Mouse (Mus musculus): ENCODE data around the gene 2610318N02Rik. TPM values are rescaled to one million over a fixed set of nuclear protein-coding genes. Genes with fewer than 3 reads are reported as not detected.

The 2610318N02Rik gene
- polyA plus RNA-seq, 1 experiment from 2014 or later = 35.5 TPM

DNA sequence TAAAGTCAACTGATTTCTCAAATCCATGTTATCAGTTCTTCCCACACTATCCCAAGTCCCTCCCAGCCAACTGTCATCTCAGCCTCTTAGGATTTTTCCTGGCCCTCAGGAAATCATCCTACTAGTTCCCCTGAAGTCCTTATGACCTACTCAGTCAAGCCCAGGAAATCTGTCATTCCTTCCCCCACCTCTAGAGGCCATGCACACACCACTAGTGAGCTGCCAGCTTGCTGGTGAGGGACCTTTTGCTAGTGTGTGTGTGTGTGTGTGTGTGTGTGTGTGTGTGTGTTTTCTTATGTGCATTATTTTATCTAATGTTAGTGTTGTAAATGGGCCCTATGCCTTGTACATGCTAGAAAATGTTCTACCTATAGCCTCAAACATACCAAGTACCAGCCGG lies 2.3 kb upstream of the 2610318N02Rik start:
- ATAC-seq (ENCODE audit: insufficient number of reproducible peaks, insufficient read depth, low FRiP score, low read depth) = no peak
- Histone ChIP-seq H3K9me3 (ENCODE audit: control insufficient read depth, low read depth, low read length) (no peaks in the 10 kb centered on the region), H3K4me1 (ENCODE audit: control insufficient read depth, insufficient read depth, low read length) (peaks cover 16% of the 10 kb centered on the region; the same call in 1 of the 2 replicates), H3K4me3 (ENCODE audit: low read depth, low read length) (no peak overlapping the region), H3K9ac (replicated peaks; ENCODE audit: low read depth, low read length) (no peak overlapping the region), H3K36me3 (ENCODE audit: control insufficient read depth, insufficient read depth, low read length) (peaks cover 2% of the 10 kb centered on the region; the same call in 1 of the 2 replicates), H3K4me2 (replicated peaks; ENCODE audit: low read depth, low read length) (no peak overlapping the region), H3K27ac (ENCODE audit: low read length) (no peak overlapping the region), H3K27me3 (ENCODE audit: control insufficient read depth, insufficient read depth, low read length) (no peaks in the 10 kb centered on the region)
- 93% methylated on average over 1 of the region's 1 CpGs for WGBS

DNA sequence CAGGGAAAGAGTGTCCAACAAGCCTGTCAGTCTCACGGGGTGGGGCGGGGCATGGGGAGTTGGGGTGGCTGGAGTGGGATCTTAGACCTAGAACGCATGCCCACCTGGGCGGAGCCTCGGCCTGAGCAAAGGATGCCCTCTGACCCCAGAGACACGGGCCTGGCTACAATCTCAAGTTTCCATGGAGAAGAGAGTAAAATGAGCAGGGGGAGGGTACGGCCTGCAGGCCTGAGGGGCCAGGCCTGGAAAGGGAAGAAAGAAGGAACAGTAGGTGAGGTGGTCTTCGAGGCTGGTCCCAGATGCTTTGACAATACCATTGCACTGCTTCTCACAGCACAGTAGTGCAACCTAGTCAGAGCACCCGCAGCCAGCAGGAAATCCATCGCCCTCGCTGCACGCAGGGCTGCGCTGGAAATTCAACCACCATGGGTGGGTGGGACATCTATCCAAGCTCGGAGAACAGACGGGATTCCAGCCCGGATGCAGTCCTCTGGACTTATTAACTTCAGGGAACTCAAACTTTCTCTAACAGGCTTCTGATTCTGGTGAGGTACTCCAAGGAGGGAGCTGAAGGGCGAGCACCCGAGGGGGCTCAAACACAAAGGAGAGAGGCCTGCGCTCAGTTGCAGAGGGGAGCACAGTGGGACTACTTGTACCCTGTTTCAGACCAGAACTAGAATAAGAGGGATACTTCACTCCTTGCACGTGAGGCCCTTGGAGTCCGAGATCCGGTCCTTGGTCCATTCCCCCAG lies 672 bp downstream of the 2610318N02Rik start:
- H3K4me3 ChIP-seq (ENCODE audit: low read depth, low read length) = peak overlapping the region; percentile 57
- 3% methylated on average over 22 of the region's 22 CpGs for WGBS
- H3K4me1 ChIP-seq (ENCODE audit: control insufficient read depth, insufficient read depth, low read length) = peaks cover 13% of the 10 kb centered on the region; the same call in 1 of the 2 replicates
- peak overlapping the region; percentile 63 for H3K4me2 ChIP-seq (replicated peaks; ENCODE audit: low read depth, low read length)
- H3K9ac ChIP-seq (replicated peaks; ENCODE audit: low read depth, low read length) = peak overlapping the region; percentile 57
- H3K36me3 ChIP-seq (ENCODE audit: control insufficient read depth, insufficient read depth, low read length) = peaks cover 3% of the 10 kb centered on the region
- no peaks in the 10 kb centered on the region for H3K9me3 ChIP-seq (ENCODE audit: control insufficient read depth, low read depth, low read length)
- H3K27me3 ChIP-seq (ENCODE audit: control insufficient read depth, insufficient read depth, low read length) = no peaks in the 10 kb centered on the region
- H3K27ac ChIP-seq (ENCODE audit: low read length) = peak overlapping the region; percentile 34; the same call in 1 of the 2 replicates
- ATAC-seq (ENCODE audit: insufficient number of reproducible peaks, insufficient read depth, low FRiP score, low read depth) = peak; percentile 29; the same call in 1 of the 2 replicates

DNA sequence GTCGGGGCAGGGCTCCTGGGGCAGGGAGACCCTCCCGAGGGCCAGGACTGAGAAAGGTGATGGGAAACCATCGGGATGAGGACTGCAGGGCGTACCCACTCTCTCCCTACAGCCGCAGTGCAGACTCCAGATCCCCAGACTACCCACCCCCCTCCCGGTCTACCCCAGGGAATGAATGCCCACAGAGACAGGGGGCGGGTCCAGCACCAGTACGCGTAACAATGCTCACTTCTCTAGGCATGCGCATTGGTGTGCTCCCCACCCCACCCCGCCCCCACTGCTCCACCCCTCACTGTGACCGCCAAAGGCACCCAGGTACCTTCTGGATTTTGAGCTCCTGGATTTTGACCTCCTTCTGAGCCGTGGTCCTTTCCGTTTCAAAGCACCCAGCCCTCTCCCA lies 3.4 kb downstream of the 2610318N02Rik start:
- H3K9me3 ChIP-seq (ENCODE audit: control insufficient read depth, low read depth, low read length) = no peaks in the 10 kb centered on the region
- H3K27me3 ChIP-seq (ENCODE audit: control insufficient read depth, insufficient read depth, low read length) = no peaks in the 10 kb centered on the region
- 70% methylated on average over 14 of the region's 14 CpGs for WGBS
- H3K4me1 ChIP-seq (ENCODE audit: control insufficient read depth, insufficient read depth, low read length) = peaks cover 13% of the 10 kb centered on the region; the same call in 1 of the 2 replicates
- H3K36me3 ChIP-seq (ENCODE audit: control insufficient read depth, insufficient read depth, low read length) = peaks cover 3% of the 10 kb centered on the region
- no peak for ATAC-seq (ENCODE audit: insufficient number of reproducible peaks, insufficient read depth, low FRiP score, low read depth)
- no peak overlapping the region for H3K9ac ChIP-seq (replicated peaks; ENCODE audit: low read depth, low read length)
- H3K4me3 ChIP-seq (ENCODE audit: low read depth, low read length) = no peak overlapping the region
- no peak overlapping the region for H3K4me2 ChIP-seq (replicated peaks; ENCODE audit: low read depth, low read length)
- no peak overlapping the region for H3K27ac ChIP-seq (ENCODE audit: low read length)

DNA sequence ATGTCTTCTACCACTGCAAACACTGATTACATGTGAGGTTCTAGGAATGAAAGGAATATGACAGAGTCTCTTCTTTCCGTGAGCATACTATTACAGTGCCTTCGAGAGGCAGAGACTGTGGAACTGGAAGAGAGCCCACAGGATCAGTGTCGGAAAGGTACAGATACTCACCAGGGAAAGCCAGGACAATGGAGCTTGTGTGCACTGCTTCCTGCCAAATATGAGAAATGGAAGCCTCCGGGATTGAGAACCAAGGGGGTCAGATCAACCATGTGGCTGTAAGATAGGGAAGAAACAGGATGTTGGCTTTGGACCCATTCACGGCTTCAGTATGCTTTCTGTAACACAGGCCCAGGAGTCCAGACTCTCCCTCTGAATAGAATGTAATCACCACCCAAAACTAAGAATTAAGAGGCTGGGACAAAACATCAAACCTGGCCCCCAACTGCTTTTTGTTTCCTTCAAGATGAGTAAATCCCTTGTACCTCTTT lies 7.6 kb downstream of the 2610318N02Rik start:
- Histone ChIP-seq H3K4me1 (ENCODE audit: control insufficient read depth, insufficient read depth, low read length) (no peaks in the 10 kb centered on the region), H3K27ac (ENCODE audit: low read length) (no peak overlapping the region), H3K36me3 (ENCODE audit: control insufficient read depth, insufficient read depth, low read length) (peaks cover 13% of the 10 kb centered on the region), H3K9me3 (ENCODE audit: control insufficient read depth, low read depth, low read length) (no peaks in the 10 kb centered on the region), H3K4me3 (ENCODE audit: low read depth, low read length) (no peak overlapping the region), H3K4me2 (replicated peaks; ENCODE audit: low read depth, low read length) (no peak overlapping the region), H3K27me3 (ENCODE audit: control insufficient read depth, insufficient read depth, low read length) (no peaks in the 10 kb centered on the region), H3K9ac (replicated peaks; ENCODE audit: low read depth, low read length) (no peak overlapping the region)
- 86% methylated on average over 5 of the region's 5 CpGs for WGBS
- ATAC-seq (ENCODE audit: insufficient number of reproducible peaks, insufficient read depth, low FRiP score, low read depth) = no peak

DNA sequence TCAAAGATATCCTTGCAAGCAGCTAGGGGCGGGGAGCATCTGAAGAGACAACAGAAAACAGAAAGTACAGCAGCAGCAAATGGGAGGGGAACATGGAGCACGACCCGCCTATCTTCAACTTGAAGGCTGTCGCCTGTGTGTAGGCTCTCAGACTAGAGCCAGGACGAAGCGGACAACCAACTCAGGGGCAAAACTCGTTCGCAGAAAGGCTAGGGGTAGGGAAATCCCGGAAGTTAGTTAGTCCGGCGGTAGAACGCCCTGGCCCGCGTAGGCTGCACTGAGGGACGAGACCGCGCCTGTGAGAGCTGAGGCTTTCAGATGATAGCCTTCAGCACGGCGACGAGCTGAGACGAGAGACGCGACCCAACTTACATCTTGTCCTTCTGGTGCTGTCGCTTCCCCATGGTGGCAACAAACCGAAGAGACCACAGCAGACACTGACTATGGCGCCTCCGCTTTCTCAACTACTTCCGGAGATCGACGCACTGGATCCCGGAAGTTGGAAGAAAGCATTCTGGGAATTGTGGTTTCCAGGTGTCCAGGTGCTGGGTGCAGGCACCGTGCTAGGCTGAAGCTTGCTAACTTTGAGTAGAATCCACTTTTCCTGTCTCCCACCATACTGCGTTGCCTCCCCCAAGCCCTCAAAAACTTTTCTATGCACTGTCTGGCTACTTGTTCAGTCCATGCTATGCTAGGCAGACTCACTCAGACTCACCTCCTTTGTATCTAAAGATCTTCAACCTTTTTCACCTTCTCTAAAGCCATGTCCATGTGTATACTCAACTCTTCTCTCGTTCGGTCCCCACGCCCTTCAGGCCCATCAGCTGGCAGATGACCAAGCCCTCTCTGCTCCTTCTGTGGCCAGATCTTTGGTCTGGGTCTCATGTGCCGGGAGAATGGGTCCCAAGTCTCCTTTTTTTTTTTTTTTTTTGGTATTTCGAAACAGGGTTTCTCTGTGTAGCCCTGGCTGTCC lies 13.9 kb downstream of the 2610318N02Rik start, which contains the start of gene Ppil2:
TSS of gene Ppil2 (minus strand) at position 487 of the 973 bp plus-strand sequence.
- peak; percentile 71; the same call in 1 of the 2 replicates for ATAC-seq (ENCODE audit: insufficient number of reproducible peaks, insufficient read depth, low FRiP score, low read depth)
- 8% methylated on average over 38 of the region's 38 CpGs for WGBS
- Histone ChIP-seq H3K9ac (replicated peaks; ENCODE audit: low read depth, low read length) (peak within 1 kb of the TSS; percentile 68), H3K9me3 (ENCODE audit: control insufficient read depth, low read depth, low read length) (no peaks in the 10 kb centered on the region), H3K36me3 (ENCODE audit: control insufficient read depth, insufficient read depth, low read length) (peaks cover 26% of the 10 kb centered on the region), H3K27me3 (ENCODE audit: control insufficient read depth, insufficient read depth, low read length) (no peaks in the 10 kb centered on the region), H3K4me1 (ENCODE audit: control insufficient read depth, insufficient read depth, low read length) (peaks cover 6% of the 10 kb centered on the region; the same call in 1 of the 2 replicates), H3K27ac (ENCODE audit: low read length) (peak within 1 kb of the TSS; percentile 33; the same call in 1 of the 2 replicates), H3K4me2 (replicated peaks; ENCODE audit: low read depth, low read length) (peak within 1 kb of the TSS; percentile 60), H3K4me3 (ENCODE audit: low read depth, low read length) (peak within 1 kb of the TSS; percentile 92)

DNA sequence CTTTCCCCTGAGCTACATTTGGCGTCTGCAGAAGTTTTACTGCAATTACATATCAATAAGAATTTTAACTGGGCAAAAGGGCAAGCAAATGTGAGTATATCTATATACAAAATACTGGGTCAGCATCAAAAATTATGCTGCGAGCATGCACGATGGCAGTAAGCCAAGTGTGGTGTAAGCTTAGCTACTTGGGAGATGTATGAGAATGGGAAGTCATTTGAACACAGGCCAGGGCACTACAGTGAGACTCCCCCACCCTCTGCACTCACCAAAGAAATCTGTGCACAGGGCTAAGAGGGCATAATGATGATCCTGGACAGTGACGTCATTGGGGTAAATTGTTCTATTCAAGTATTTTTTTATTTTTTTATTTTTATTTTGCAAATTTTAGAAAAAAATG lies 20.4 kb downstream of the 2610318N02Rik start:
- Histone ChIP-seq H3K4me2 (replicated peaks; ENCODE audit: low read depth, low read length) (no peak overlapping the region), H3K4me3 (ENCODE audit: low read depth, low read length) (no peak overlapping the region), H3K27me3 (ENCODE audit: control insufficient read depth, insufficient read depth, low read length) (no peaks in the 10 kb centered on the region), H3K4me1 (ENCODE audit: control insufficient read depth, insufficient read depth, low read length) (no peaks in the 10 kb centered on the region), H3K36me3 (ENCODE audit: control insufficient read depth, insufficient read depth, low read length) (peaks cover 43% of the 10 kb centered on the region), H3K27ac (ENCODE audit: low read length) (no peak overlapping the region), H3K9ac (replicated peaks; ENCODE audit: low read depth, low read length) (no peak overlapping the region), H3K9me3 (ENCODE audit: control insufficient read depth, low read depth, low read length) (no peaks in the 10 kb centered on the region)
- ATAC-seq (ENCODE audit: insufficient number of reproducible peaks, insufficient read depth, low FRiP score, low read depth) = no peak
- 71% methylated on average over 4 of the region's 4 CpGs for WGBS

DNA sequence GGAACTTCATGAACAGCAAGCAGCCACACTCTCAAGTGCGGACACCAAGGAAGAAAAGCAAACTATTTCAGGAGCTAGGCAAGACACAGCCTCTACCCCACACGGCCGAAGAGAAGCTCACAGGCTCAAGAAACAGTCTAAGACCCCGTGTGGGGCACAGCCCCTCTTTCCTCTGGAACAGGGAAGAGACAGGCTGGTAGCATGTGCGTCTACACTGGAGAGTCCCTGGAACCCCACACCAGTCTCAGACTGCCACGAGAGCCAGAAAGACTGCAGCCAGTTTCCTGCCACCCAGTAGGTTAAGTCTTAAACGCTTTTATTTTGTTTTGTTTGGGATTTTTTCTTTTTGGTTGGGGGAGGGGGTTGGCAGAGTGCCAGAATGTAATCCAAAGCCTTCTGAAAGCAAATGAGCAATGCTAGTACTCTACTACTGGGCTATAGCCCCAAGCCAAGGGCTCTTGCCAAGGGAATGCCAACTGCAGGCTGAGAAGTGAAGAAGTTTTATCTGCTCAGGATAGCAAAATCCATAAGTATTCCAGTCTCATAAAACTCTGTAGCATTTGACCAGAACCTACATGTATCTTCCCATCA lies 22.2 kb downstream of the 2610318N02Rik start:
- 66% methylated on average over 7 of the region's 7 CpGs for WGBS
- H3K4me2 ChIP-seq (replicated peaks; ENCODE audit: low read depth, low read length) = no peak overlapping the region
- H3K36me3 ChIP-seq (ENCODE audit: control insufficient read depth, insufficient read depth, low read length) = peaks cover 46% of the 10 kb centered on the region
- H3K27me3 ChIP-seq (ENCODE audit: control insufficient read depth, insufficient read depth, low read length) = no peaks in the 10 kb centered on the region
- no peak overlapping the region for H3K27ac ChIP-seq (ENCODE audit: low read length)
- no peak overlapping the region for H3K9ac ChIP-seq (replicated peaks; ENCODE audit: low read depth, low read length)
- H3K4me3 ChIP-seq (ENCODE audit: low read depth, low read length) = no peak overlapping the region
- no peaks in the 10 kb centered on the region for H3K4me1 ChIP-seq (ENCODE audit: control insufficient read depth, insufficient read depth, low read length)
- H3K9me3 ChIP-seq (ENCODE audit: control insufficient read depth, low read depth, low read length) = no peaks in the 10 kb centered on the region
- ATAC-seq (ENCODE audit: insufficient number of reproducible peaks, insufficient read depth, low FRiP score, low read depth) = no peak

DNA sequence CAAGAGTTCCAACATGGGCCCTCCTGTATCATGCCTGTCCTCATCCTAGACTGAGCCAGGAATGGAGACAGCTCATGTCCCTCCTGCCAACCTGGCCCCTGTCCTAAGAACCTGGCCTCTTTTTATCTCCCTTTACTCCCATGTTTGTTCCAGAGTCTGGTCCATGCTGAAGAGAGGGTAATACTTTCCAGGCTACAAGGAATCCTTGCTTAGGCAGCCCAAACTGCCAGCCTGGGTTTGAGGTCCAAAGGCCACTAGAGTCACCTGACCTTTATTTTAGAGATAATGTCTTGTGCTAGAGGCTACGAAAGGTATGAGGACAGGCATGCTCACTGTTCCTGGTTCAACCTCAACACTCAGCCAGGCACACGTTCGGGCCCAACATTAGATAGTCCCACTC lies 28.0 kb downstream of the 2610318N02Rik start:
- 96% methylated on average over 3 of the region's 3 CpGs for WGBS
- Histone ChIP-seq H3K36me3 (ENCODE audit: control insufficient read depth, insufficient read depth, low read length) (peaks cover 75% of the 10 kb centered on the region), H3K27me3 (ENCODE audit: control insufficient read depth, insufficient read depth, low read length) (no peaks in the 10 kb centered on the region), H3K4me2 (replicated peaks; ENCODE audit: low read depth, low read length) (no peak overlapping the region), H3K9ac (replicated peaks; ENCODE audit: low read depth, low read length) (no peak overlapping the region), H3K4me3 (ENCODE audit: low read depth, low read length) (no peak overlapping the region), H3K4me1 (ENCODE audit: control insufficient read depth, insufficient read depth, low read length) (no peaks in the 10 kb centered on the region), H3K27ac (ENCODE audit: low read length) (no peak overlapping the region), H3K9me3 (ENCODE audit: control insufficient read depth, low read depth, low read length) (no peaks in the 10 kb centered on the region)
- no peak for ATAC-seq (ENCODE audit: insufficient number of reproducible peaks, insufficient read depth, low FRiP score, low read depth)
